Mouse (Mus musculus): ENCODE measurements around the gene 4921501E09Rik.
"Not testable (repeated sequence)": the region's sequence is repeated elsewhere in the genome, so short reads cannot be mapped to it uniquely, and the experiment has no call there.

Gene 4921501E09Rik

DNA sequence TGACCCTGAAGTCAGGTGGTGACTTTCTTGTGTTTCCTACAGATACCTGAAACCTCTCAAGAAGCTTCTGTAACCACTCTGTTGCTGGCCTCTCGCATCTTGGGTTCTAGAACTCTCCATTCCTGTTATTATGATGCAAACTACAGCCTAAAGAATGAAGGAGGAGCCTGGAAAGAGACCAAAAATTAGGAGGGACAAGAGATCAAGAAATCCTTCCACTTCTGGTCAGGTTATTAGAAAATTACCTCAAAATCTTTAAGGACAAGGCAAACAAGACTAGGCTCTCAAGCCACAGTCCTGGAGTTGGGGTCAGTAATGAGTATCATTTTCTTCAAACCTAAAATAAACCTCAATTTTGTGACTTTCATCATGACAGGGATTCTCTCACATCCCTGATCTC lies at the start of gene 4921501E09Rik:
Gene 4921501E09Rik (minus strand): TSS at position 101 of the 400 bp plus-strand sequence.
- no peak for DNase-seq (ENCODE audit: low read depth, low spot score)

DNA sequence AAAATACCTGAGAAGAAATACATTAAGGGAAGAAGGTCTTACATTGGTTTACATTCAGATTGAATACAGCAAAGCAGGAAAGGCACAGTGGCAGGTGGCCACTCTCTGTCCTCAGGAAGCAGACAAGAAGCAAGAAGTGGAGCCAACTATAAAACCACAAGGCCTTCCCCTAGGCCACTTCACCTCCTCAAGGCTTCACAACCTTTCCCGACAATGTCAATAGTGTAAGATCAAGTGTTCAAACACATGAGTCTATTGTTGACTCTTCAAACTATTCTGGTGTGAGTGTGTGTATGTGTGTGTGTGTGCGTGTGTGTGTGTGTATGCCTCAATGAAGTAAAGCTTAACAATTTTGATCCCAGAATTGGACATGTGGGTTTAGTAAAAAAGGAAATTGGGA lies 29.5 kb upstream of the 4921501E09Rik start:
- DNase-seq (ENCODE audit: low read depth, low spot score), result no peak

DNA sequence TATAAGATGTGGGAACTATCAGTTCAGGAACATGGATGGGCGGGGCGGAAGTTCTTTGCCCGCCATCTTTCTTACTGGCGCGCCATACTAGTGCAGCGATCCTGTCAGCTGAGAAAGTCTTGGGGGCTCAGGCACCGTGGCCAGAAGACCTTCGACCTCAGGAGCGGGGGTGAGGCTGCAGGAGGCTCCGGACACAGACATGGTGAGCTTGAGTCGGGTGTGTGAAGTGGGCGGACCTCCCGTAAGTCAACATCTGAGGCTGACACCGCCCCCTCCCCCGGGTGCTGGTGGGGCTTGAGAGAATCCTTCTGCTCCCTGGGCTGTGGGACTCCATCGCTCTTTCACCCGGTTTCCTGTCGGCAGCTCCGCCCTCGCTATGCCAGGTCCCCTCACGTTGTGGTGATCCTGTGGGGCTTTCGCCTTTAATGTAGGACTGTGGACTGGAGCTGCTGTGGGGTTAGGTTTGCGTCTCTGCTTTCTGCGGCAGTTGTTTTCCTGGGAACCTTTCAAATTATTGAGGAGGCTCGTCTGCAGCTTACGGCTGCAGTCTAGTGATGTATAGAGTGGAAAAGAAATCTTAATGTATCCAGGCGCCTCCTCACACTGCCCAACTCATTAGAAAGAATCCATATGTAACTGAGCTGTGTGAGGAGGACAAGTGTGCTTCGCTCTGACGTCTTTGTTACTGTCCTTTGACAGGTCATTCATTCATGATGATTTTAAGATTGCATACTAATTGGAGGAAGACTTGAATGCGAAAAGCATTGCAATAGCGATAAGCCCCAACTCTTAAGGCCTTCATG lies 24.7 kb upstream of the 4921501E09Rik start:
- peak; percentile 34 for DNase-seq (ENCODE audit: low read depth, low spot score)

DNA sequence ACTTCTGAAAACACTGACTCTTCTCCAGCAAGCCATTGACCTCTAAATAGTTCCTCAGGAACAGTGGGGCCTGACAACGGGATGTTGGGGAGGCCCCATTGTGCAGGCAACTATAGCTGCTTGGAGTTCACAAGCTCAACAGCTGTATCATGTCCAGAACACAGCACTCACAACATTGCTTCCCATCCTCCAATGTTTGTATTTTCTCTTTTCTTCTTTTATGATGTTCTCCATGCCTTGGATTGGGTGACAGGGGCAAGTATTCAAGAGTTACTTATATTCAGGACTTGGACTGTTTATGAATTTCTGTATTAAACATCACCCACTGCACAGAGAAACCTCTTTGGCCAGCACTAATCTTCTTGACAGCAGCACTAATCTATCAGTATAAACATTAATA lies 23.8 kb upstream of the 4921501E09Rik start:
- DNase-seq (ENCODE audit: low read depth, low spot score), result no peak

DNA sequence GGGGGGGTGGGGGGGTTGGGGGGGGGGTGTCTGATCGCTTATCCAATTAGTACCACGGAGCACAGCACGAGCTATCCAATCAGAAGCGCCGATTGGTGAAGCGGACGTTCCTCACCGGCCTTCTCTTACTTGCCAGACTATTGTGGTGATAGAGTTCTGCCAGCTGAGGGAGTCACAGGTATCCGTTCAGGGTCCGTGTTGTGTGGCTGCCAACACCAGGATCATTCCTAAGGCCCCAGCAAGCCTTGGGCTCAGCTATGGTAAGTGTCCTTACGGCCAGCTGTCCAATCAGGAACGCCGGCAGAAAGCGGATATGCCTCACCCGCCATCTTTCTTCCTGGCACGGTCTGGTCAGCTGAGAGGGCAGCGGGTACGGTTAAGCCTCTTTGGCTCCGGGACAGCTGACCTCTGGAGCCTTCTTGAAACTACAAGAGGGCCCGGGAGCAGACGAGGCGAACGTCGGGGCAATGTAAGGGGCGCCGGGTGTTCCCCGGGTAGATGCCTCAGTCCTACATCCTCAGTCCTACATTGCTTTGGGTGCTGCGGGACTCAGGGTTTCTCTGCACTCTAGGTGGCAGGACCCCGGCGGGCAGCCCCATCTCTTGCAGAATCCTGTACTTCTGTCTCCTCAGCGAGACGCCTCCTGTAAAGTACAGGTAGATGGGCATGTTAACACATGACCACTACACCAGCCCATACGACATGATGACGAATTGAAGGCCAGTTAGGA lies 21.5 kb upstream of the 4921501E09Rik start, which contains the start of gene Zfp563:
Gene Zfp563 (plus strand): TSS at position 91 of the 730 bp plus-strand sequence.
- peak; percentile 50 for DNase-seq (ENCODE audit: low read depth, low spot score)

DNA sequence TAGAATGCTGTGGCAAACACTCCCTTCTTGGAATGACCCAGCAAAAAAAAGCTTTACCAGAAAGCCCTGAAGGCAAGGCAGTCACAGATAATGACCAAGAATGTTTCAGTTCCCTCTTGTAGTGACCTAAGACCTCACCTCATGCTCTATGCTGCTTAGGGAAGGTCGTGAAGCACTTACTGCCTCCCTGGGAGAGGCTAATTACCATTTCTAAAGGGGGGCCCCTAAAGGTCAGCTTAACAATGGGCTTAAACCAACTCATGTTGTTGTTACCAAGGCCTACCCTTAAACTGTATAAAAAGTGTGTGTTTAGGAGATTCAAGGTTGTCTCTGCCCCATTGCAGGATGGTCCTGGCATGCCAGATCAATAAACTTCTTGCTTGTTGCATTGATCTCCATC lies 4.9 kb downstream of the 4921501E09Rik start:
- DNase-seq (ENCODE audit: low read depth, low spot score), result no peak

DNA sequence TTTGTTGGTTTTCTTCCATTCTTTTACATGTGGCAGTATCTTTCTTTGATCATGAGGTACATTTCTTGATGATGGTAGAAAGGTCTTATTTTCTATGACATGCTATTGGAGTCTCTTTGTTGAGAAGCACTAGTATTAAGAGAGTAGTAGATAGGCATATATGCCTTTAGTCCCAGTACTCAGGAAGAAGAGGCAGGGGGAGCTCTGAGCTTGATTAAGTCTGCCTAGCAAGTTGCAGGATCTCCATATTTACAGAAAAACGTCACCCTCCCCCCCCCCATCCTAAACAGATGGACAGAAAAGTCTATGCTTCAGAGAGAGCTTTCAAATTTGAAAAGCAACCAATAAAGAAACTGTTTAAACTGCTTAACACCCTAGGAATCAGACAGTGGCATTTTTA lies 9.1 kb downstream of the 4921501E09Rik start:
- DNase-seq (ENCODE audit: low read depth, low spot score), result no peak

DNA sequence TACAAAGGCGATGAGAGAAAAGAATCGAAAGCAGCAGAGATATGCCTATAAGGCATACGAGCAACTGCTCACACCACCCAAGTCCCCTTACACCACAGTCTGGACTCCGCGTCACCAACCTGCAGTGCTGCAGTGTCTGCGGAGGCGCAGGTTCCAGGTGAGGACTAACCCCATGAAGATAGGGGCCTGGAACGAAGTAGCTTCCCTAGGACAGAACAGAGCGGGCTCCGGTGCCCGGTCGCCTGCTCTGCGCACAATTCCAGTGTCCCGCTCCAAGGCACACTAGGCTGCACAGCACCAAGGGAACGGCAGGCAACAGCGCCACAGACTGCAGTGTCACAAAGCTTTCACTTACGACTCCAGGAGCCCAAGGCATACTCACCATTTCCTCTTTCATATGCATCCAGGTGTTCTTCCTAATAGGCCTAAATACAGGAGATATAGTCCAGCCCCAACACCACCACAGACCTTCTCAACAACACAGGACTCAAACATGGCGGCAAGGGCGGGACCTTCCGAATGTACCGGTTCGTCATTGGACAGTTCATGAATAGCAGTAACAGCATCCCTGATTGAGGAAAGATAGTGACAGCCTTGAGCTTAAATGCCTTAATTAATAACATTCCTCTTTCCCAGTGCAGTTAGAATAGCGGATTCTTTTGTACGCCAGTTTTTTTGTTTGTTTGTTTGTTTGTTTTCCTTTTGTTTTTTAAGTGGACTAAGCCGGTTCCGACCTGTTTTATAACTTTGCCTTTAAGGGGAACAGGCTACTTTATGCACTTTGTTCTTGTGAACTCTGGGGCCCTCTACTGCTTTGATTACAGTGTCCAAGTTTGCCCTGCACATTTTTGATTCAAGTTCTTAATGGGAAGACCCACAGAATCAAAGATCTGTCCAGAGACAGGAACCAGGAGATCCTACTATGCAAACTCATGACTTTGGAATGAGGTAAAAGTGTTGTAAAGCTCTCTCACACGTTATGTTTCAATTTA lies 34.7 kb downstream of the 4921501E09Rik start, which contains the start of gene Zfp763:
Gene Zfp763 (minus strand): TSS at position 503 of the 992 bp plus-strand sequence.
- DNase-seq (ENCODE audit: low read depth, low spot score), result peak; percentile 65

DNA sequence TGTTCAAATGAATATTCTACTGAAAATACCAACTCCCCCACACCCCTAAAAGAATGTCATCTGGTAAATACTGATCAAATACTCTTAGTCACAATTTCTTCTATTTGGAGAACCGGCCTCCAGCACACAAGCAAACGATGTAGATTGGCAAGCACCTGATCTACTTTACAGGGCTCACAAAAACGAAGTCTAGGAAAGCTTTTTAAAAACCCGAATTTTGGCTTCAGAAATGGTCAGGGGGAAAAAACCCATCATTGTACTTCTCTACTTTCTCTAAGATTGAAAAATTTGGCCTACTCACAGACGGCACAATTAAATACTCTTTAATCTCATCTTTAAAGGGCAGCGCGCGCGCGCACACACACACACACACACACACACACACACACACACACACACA lies 35.5 kb downstream of the 4921501E09Rik start:
- no peak for DNase-seq (ENCODE audit: low read depth, low spot score)

DNA sequence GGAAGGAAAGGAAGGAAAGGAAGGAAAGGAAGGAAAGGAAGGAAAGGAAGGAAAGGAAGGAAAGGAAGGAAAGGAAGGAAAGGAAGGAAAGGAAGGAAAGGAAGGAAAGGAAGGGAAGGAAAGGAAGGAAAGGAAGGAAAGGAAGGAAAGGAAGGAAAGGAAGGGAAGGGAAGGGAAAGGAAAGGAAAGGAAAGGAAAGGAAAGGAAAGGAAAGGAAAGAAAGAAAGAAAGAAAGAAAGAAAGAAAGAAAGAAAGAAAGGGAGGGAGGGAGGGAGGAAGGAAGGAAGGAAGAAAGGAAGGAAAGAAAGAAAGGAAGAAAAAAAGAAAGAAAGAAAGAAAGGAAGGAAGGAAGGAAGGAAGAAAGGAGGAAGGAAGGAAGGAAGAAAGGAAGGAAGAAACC lies 47.4 kb downstream of the 4921501E09Rik start:
- not testable (repeated sequence) for DNase-seq (ENCODE audit: low read depth, low spot score)

Data from c-Kit-negative CD71-positive TER-119-positive erythroid progenitor cells, embryonic 14.5 days (primary cell).